In genomic region chr2:38797087-38797624, GRCm38 (mm10) we compare ENCODE assay signal across 9 mouse cellular contexts.
DNase-seq lines count a peak whose midpoint lies in the region; ATAC-seq and TF ChIP-seq lines count a peak whose summit lies in the region.
"Had no signal": no experiment of that assay in that cellular context is flagged by ENCODE, and none has a peak within 500 bp of the region (broad histone marks: within the 10 kb centered on the region; RNA-seq: fewer than 3 reads in every experiment).

No protein-coding gene starts in this region.

- H3K27ac ChIP-seq in MEL (ENCODE audit: control insufficient read depth, low read depth, low read length) = no peak overlapping the region
- no peak overlapping the region for H3K27ac ChIP-seq in forebrain, embryonic 10.5 days
- H3K27ac ChIP-seq: macrophage had no signal

- TF ChIP-seq POLR2A in MEL (IDR thresholded peaks at IDR 0.05; ENCODE audit: control insufficient read depth in 1 of 2, insufficient read depth in 1 of 2, low read depth in 1 of 2, low read length in 2 of 2, poor library complexity in 1 of 2) = no peak

- intact Hi-C loops in heart, postnatal 14 days (cut with DNase I) = loop anchor here (1.0 to 5.0 kb wide), 2 partner anchors 67 to 200 kb away; partner anchors contain the start of gene Wdr38

- H3K9ac ChIP-seq in MEL (ENCODE audit: control insufficient read depth, low read depth, low read length, poor library complexity, severe bottlenecking) = peak overlapping the region; percentile 20; the same call in 1 of the 2 replicates

- no peaks in the 10 kb centered on the region for H3K4me1 ChIP-seq in MEL (ENCODE audit: control insufficient read depth in 1 of 2, insufficient read depth in 2 of 2, low read length in 2 of 2)
- no peaks in the 10 kb centered on the region for H3K4me1 ChIP-seq in forebrain, embryonic 10.5 days

- H3K4me3 ChIP-seq in MEL (ENCODE audit: control insufficient read depth in 1 of 2, insufficient read depth in 1 of 2, low read depth in 2 of 2, low read length in 2 of 2) = peak overlapping the region in 1 of 2 experiments; percentile 37; a peak in 1 of 4 replicates
- no peak overlapping the region for H3K4me3 ChIP-seq in forebrain, embryonic 10.5 days

- WGBS in forebrain, embryonic 10.5 days = 28% methylated on average over 3 of the region's 3 CpGs

- TF ChIP-seq RAD21 in MEL (IDR thresholded peaks at IDR 0.05; ENCODE audit: low read depth, low read length) = peak; percentile 88

- H3K9me3 ChIP-seq in MEL (replicated peaks; ENCODE audit: insufficient read depth, low read length) = no peaks in the 10 kb centered on the region
- H3K9me3 ChIP-seq in forebrain, embryonic 10.5 days = no peaks in the 10 kb centered on the region

- peaks cover 0 to 3% of the 10 kb centered on the region in 2 experiments; a peak in 1 of 4 replicates for H3K36me3 ChIP-seq in MEL (ENCODE audit: control insufficient read depth in 1 of 2, insufficient read depth in 2 of 2, low read length in 2 of 2)
- H3K36me3 ChIP-seq in forebrain, embryonic 10.5 days (replicated peaks) = no peaks in the 10 kb centered on the region

- ATAC-seq in megakaryocyte-erythroid progenitor cell, adult 5-6 weeks (replicated peaks; ENCODE audit: low FRiP score, low TSS enrichment, poor library complexity, severe bottlenecking) = peak; percentile 67

- no peak for TF ChIP-seq EP300 in MEL (IDR thresholded peaks at IDR 0.05; ENCODE audit: low read depth in 1 of 2, low read length in 2 of 2)

- peak; percentile 82 to 95 (median 95) for TF ChIP-seq CTCF in MEL (IDR thresholded peaks at IDR 0.05 in 2 of 3, conservative IDR thresholded peaks at IDR 0.05 in 1 of 3; ENCODE audit: control insufficient read depth in 1 of 3, insufficient read depth in 1 of 3, low read depth in 2 of 3, low read length in 3 of 3, poor library complexity in 1 of 3, severe bottlenecking in 1 of 3)

- H3K79me2 ChIP-seq in MEL (ENCODE audit: control insufficient read depth, insufficient read depth, low read length, poor library complexity) = no peaks in the 10 kb centered on the region

- no peaks in the 10 kb centered on the region for H3K27me3 ChIP-seq in MEL (ENCODE audit: control insufficient read depth in 1 of 2, insufficient read depth in 2 of 2, low read length in 2 of 2)
- H3K27me3 ChIP-seq in forebrain, embryonic 10.5 days (ENCODE audit: poor library complexity, severe bottlenecking) = no peaks in the 10 kb centered on the region

- DNase-seq in MEL (ENCODE audit: low read depth, low spot score) = peak; percentile 88
- peak; percentile 43 for DNase-seq in brain, embryonic 18.5 days (ENCODE audit: low read depth, low spot score)
- DNase-seq in forebrain, embryonic 10.5 days (ENCODE audit: extremely low spot score, low spot score) = peak; percentile 69
- DNase-seq in heart, postnatal 14 days = peak; percentile 79 to 86
- DNase-seq in layer of hippocampus, postnatal 14 days (ENCODE audit: low spot score in 2 of 2) = peak; percentile 59 to 76
- DNase-seq in right cerebral cortex, postnatal 14 days = peak; percentile 68
- DNase-seq in urinary bladder, postnatal 4 days (ENCODE audit: low spot score in 2 of 2) = peak; percentile 55 to 76

TF ChIP-seq in MEL, 35 proteins besides CTCF, POLR2A, EP300 and RAD21:
- TF ChIP-seq MAX (IDR thresholded peaks at IDR 0.05; ENCODE audit: low read length) (0 out of 2 replicates have a peak, but pooled peaks have one; percentile 20), BHLHE40 (IDR thresholded peaks at IDR 0.05; ENCODE audit: borderline replicate concordance, low read depth, low read length) (0 out of 2 replicates have a peak, but pooled peaks have one; percentile 30), USF2 (IDR thresholded peaks at IDR 0.05; ENCODE audit: borderline replicate concordance in 1 of 2, insufficient read depth in 1 of 2, low read depth in 1 of 2, low read length in 2 of 2) (no peak), USF1 (IDR thresholded peaks at IDR 0.05; ENCODE audit: low read depth, low read length) (no peak), TCF12 (IDR thresholded peaks at IDR 0.05; ENCODE audit: low read depth, low read length) (no peak), ELF1 (IDR thresholded peaks at IDR 0.05; ENCODE audit: low read depth, low read length) (no peak), POLR2AphosphoS5 (IDR thresholded peaks at IDR 0.05; ENCODE audit: borderline replicate concordance, low read depth, low read length) (no peak), E2F4 (IDR thresholded peaks at IDR 0.05; ENCODE audit: borderline replicate concordance, low read depth, low read length) (no peak), MXI1 (IDR thresholded peaks at IDR 0.05; ENCODE audit: low read depth, low read length) (peak; percentile 53; the same call in 1 of the 2 replicates), ZMIZ1 (IDR thresholded peaks at IDR 0.05; ENCODE audit: low read depth, low read length) (no peak), MAZ (IDR thresholded peaks at IDR 0.05; ENCODE audit: low read depth, low read length) (no peak), TAL1 (IDR thresholded peaks at IDR 0.05; ENCODE audit: low read length) (no peak), MYC (IDR thresholded peaks at IDR 0.05; ENCODE audit: low read depth, low read length) (no peak), UBTF (IDR thresholded peaks at IDR 0.05; ENCODE audit: borderline replicate concordance, insufficient read depth, low read depth, low read length) (no peak), MEF2A (IDR thresholded peaks at IDR 0.05; ENCODE audit: extremely low read depth, insufficient replicate concordance, low read depth, low read length, poor library complexity, severe bottlenecking) (no peak), CHD2 (IDR thresholded peaks at IDR 0.05; ENCODE audit: low read length) (no peak), ZC3H11A (IDR thresholded peaks at IDR 0.05; ENCODE audit: low read depth, low read length) (peak; percentile 77), POLR2AphosphoS2 (IDR thresholded peaks at IDR 0.05; ENCODE audit: low read length) (no peak), GATA1 (IDR thresholded peaks at IDR 0.05; ENCODE audit: low read depth, low read length) (no peak), ZNF384 (IDR thresholded peaks at IDR 0.05; ENCODE audit: low read depth, low read length) (peak; percentile 85), GABPA (IDR thresholded peaks at IDR 0.05; ENCODE audit: low read depth, low read length) (no peak), RCOR1 (IDR thresholded peaks at IDR 0.05; ENCODE audit: low read depth, low read length) (no peak), ZKSCAN1 (IDR thresholded peaks at IDR 0.05; ENCODE audit: low read depth, low read length) (no peak), TBP (IDR thresholded peaks at IDR 0.05; ENCODE audit: low read depth, low read length) (0 out of 2 replicates have a peak, but pooled peaks have one; percentile 22), SIN3A (IDR thresholded peaks at IDR 0.05; ENCODE audit: low read length) (0 out of 2 replicates have a peak, but pooled peaks have one; percentile 27), CHD1 (IDR thresholded peaks at IDR 0.05; ENCODE audit: low read depth, low read length) (no peak), KAT2A (conservative IDR thresholded peaks at IDR 0.05; ENCODE audit: low read depth, low read length) (no peak), MYB (IDR thresholded peaks at IDR 0.05; ENCODE audit: low read depth, low read length) (no peak), JUND (IDR thresholded peaks at IDR 0.05; ENCODE audit: low read depth, low read length) (no peak), NRF1 (IDR thresholded peaks at IDR 0.05; ENCODE audit: insufficient read depth, low read depth, low read length, poor library complexity, severe bottlenecking) (no peak), SMC3 (IDR thresholded peaks at IDR 0.05; ENCODE audit: low read depth, low read length) (peak; percentile 92), ETS1 (IDR thresholded peaks at IDR 0.05; ENCODE audit: low read depth, low read length) (no peak), NELFE (IDR thresholded peaks at IDR 0.05; ENCODE audit: low read depth, low read length) (no peak), HCFC1 (IDR thresholded peaks at IDR 0.05; ENCODE audit: low read depth, low read length) (0 out of 2 replicates have a peak, but pooled peaks have one; percentile 19), MAFK (IDR thresholded peaks at IDR 0.05; ENCODE audit: borderline replicate concordance, low read depth, low read length) (no peak)
